Mouse (Mus musculus): Measurements from ENCODE around the gene Tbc1d25.

Gene Tbc1d25

GRCm38 (mm10) chrX:8175504-8176385 lies at the start of gene Tbc1d25:
Gene Tbc1d25 (minus strand): TSS chrX:8176181.
- peak; percentile 70 to 85 for DNase-seq (ENCODE audit: low spot score in 2 of 2)

GRCm38 (mm10) chrX:8223473-8223872 lies 47.5 kb upstream of the Tbc1d25 start:
- DNase-seq (ENCODE audit: low spot score in 2 of 2), result no peak

- DNase-seq (ENCODE audit: low spot score in 2 of 2), result no peak
Measured at GRCm38 (mm10) chrX:8222678-8223421, 46.9 kb upstream of the Tbc1d25 start.

GRCm38 (mm10) chrX:8222296-8222677 lies 46.3 kb upstream of the Tbc1d25 start:
- DNase-seq (ENCODE audit: low spot score in 2 of 2), result no peak

- no peak for DNase-seq (ENCODE audit: low spot score in 2 of 2)
Measured at GRCm38 (mm10) chrX:8219651-8220050, 43.7 kb upstream of the Tbc1d25 start.

- DNase-seq (ENCODE audit: low spot score in 2 of 2), result no peak
Measured at GRCm38 (mm10) chrX:8218114-8218513, 42.1 kb upstream of the Tbc1d25 start.

GRCm38 (mm10) chrX:8217383-8217782 lies 41.4 kb upstream of the Tbc1d25 start:
- DNase-seq (ENCODE audit: low spot score in 2 of 2), result no peak

- DNase-seq (ENCODE audit: low spot score in 2 of 2), result no peak
Measured at GRCm38 (mm10) chrX:8211490-8212207, 35.7 kb upstream of the Tbc1d25 start.

- DNase-seq (ENCODE audit: low spot score in 2 of 2), result no peak
Measured at GRCm38 (mm10) chrX:8209720-8210119, 33.7 kb upstream of the Tbc1d25 start.

- no peak for DNase-seq (ENCODE audit: low spot score in 2 of 2)
Measured at GRCm38 (mm10) chrX:8207224-8207623, 31.2 kb upstream of the Tbc1d25 start.

- no peak for DNase-seq (ENCODE audit: low spot score in 2 of 2)
Measured at GRCm38 (mm10) chrX:8206694-8207197, 30.8 kb upstream of the Tbc1d25 start.

GRCm38 (mm10) chrX:8206015-8206693 lies 30.2 kb upstream of the Tbc1d25 start, which contains the start of gene Porcn:
Gene Porcn (minus strand): TSS chrX:8206525.
- peak; percentile 42 to 71 for DNase-seq (ENCODE audit: low spot score in 2 of 2)

- no peak for DNase-seq (ENCODE audit: low spot score in 2 of 2)
Measured at GRCm38 (mm10) chrX:8205551-8205950, 29.6 kb upstream of the Tbc1d25 start.

GRCm38 (mm10) chrX:8205088-8205487 lies 29.1 kb upstream of the Tbc1d25 start:
- no peak for DNase-seq (ENCODE audit: low spot score in 2 of 2)

GRCm38 (mm10) chrX:8204076-8204475 lies 28.1 kb upstream of the Tbc1d25 start:
- no peak for DNase-seq (ENCODE audit: low spot score in 2 of 2)

- no peak for DNase-seq (ENCODE audit: low spot score in 2 of 2)
Measured at GRCm38 (mm10) chrX:8203105-8203504, 27.1 kb upstream of the Tbc1d25 start.

- DNase-seq (ENCODE audit: low spot score in 2 of 2), result no peak
Measured at GRCm38 (mm10) chrX:8193419-8193723, 17.4 kb upstream of the Tbc1d25 start, which contains the start of gene Ebp. Gene Ebp (minus strand): TSS chrX:8193512.

- peak; percentile 60 to 80 for DNase-seq (ENCODE audit: low spot score in 2 of 2)
Measured at GRCm38 (mm10) chrX:8192640-8193418, 16.8 kb upstream of the Tbc1d25 start.

- DNase-seq (ENCODE audit: low spot score in 2 of 2), result peak in 1 of 2 experiments; percentile 13
Measured at GRCm38 (mm10) chrX:8192126-8192639, 16.2 kb upstream of the Tbc1d25 start.

GRCm38 (mm10) chrX:8182871-8183540 lies 7.0 kb upstream of the Tbc1d25 start:
- DNase-seq (ENCODE audit: low spot score in 2 of 2), result no peak
